Mouse (Mus musculus) heart, postnatal 0 days (tissue): ENCODE results near the gene Naaladl2.

Experiments used
- CTCF ChIP-seq: IDR thresholded peaks from 2 replicates; pipeline ENCODE4 v1.5.1; 2016; ENCODE audit warnings: antibody characterized with exemption, control low read depth, low read depth
- EP300 ChIP-seq: IDR thresholded peaks from 2 replicates; pipeline ENCODE4 v1.6.1; 2016; ENCODE audit warnings: antibody characterized with exemption, low read depth

GRCm38 (mm10) chr3:25063217-25063616 is 80.8 kb downstream of the Naaladl2 start:
- no peak for TF ChIP-seq CTCF
- TF ChIP-seq EP300 = no peak
